Mouse (Mus musculus) kidney, postnatal 0 days (tissue): Measurements from ENCODE around the gene St3gal6. TPM values are rescaled to one million over a fixed set of nuclear protein-coding genes. Genes with fewer than 3 reads are reported as not detected.

Source experiments
- ATAC-seq: fragments of 200-750 bp; cut with Nextera tagmentation; replicated peaks from 2 replicates; pipeline ENCODE4 v1.8.0; 2017; ENCODE audit warnings: low read depth, moderate number of reproducible peaks, moderate TSS enrichment, moderate library complexity; ENCODE audit not compliant: low FRiP score
- DNase-seq: peaks from one replicate; pipeline ENCODE4 v3.0.0-alpha.2; 2016; ENCODE audit warnings: low spot score
- H3K27ac ChIP-seq: fragments of 300-500 bp; sonication (generic); 2 replicates; pipeline ENCODE4 v1.5.1; 2014; ENCODE audit warnings: mild to moderate bottlenecking
- H3K27me3 ChIP-seq: fragments of 300-500 bp; sonication (generic); 2 replicates; pipeline ENCODE4 v1.6.1; 2014; ENCODE audit warnings: low read length, mixed read lengths; ENCODE audit not compliant: insufficient read depth
- H3K36me3 ChIP-seq: fragments of 300-500 bp; sonication (generic); 2 replicates; pipeline ENCODE4 v1.6.1; 2014; ENCODE audit warnings: low read length, mixed read lengths; ENCODE audit not compliant: insufficient read depth
- H3K4me1 ChIP-seq: fragments of 300-500 bp; sonication (generic); replicated peaks from 2 replicates; pipeline ENCODE4 v1.6.1; 2014; ENCODE audit warnings: antibody characterized with exemption, low read length, mixed read lengths; ENCODE audit not compliant: insufficient read depth
- H3K4me2 ChIP-seq: fragments of 300-500 bp; sonication (generic); 2 replicates; pipeline ENCODE4 v1.6.1; 2014; ENCODE audit warnings: mild to moderate bottlenecking, low read length, moderate library complexity, mixed read lengths
- H3K4me3 ChIP-seq: fragments of 300-500 bp; sonication (generic); replicated peaks from 2 replicates; pipeline ENCODE4 v1.5.1; 2014; ENCODE audit warnings: low read depth, low read length
- H3K9ac ChIP-seq: fragments of 300-500 bp; sonication (generic); 2 replicates; pipeline ENCODE4 v1.6.1; 2014; ENCODE audit warnings: low read depth, low read length
- H3K9me3 ChIP-seq: fragments of 300-500 bp; sonication (generic); replicated peaks from 2 replicates; pipeline ENCODE4 v1.6.1; 2016; ENCODE audit warnings: low read length, inconsistent platforms, mixed read lengths
- CTCF ChIP-seq: IDR thresholded peaks from 2 replicates; pipeline ENCODE4 v1.5.1; 2016; ENCODE audit warnings: antibody characterized with exemption, low read depth, mild to moderate bottlenecking, moderate library complexity
- WGBS: fragments of 180-500 bp; shearing (Covaris S2); extraction: QIAGEN DNeasy Blood & Tissue Kit; methylation state at CpG from one replicate; pipeline ENCODE4 v1.1.7; 2014; 5-methylcytosine and 5-hydroxymethylcytosine counted together
- polyA plus RNA-seq: library from polyadenylated mRNA; unstranded; fragments of >200 nt; fragmentation: Nextera tagmentation; extraction: Ambion mirVana; gene quantifications from 2 replicates; pipeline ENCODE4 v1.2.1, GENCODE M21; 2015

The St3gal6 gene
- polyA plus RNA-seq, 1 experiment from 2014 or later, result 93.8 TPM

DNA sequence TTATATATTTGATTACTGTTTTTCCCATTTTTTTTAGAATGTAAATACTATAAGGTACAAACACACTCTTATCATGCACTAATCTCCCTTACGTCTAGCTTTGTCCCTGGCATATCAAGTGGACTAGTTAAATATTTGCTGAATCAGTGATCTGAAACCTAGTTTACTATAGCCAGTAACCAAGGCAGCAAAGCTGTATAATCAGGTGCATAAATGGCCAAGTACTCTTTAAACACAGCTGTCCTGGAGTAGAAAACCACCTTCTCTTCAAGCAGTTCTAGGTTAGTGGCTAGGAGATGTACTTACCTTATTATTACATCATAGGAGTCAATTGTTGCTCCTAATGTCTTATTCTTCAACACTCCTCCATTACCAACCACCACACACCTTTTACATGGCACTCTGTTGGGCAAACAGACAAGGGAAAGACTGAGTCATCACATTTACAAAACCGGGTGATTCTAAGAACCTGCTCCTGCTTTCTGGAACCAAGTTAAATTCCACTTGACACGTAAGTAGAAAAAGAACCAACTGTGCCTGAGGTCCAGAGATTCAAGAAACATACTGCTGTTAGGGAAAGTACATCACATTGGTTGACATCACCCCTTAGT, 48.4 kb downstream of the St3gal6 start:
- DNase-seq, result no peak
- Histone ChIP-seq H3K4me1 (peaks cover 11% of the 10 kb centered on the region; the same call in 1 of the 2 replicates), H3K9me3 (no peaks in the 10 kb centered on the region), H3K27me3 (no peaks in the 10 kb centered on the region), H3K27ac (peak overlapping the region; percentile 86; the same call in 1 of the 2 replicates), H3K9ac (no peak overlapping the region), H3K36me3 (peaks cover 26% of the 10 kb centered on the region; the same call in 1 of the 2 replicates), H3K4me3 (no peak overlapping the region), H3K4me2 (no peak overlapping the region)
- WGBS, result 62% methylated on average over 3 of the region's 3 CpGs
- ATAC-seq, result peak; percentile 66
- TF ChIP-seq CTCF, result no peak

GRCm38 (mm10) chr16:58474875-58475274, 49.2 kb downstream of the St3gal6 start:
- Histone ChIP-seq H3K9me3 (no peaks in the 10 kb centered on the region), H3K9ac (no peak overlapping the region), H3K36me3 (peaks cover 29% of the 10 kb centered on the region), H3K4me1 (peaks cover 11% of the 10 kb centered on the region; the same call in 1 of the 2 replicates), H3K4me2 (no peak overlapping the region), H3K4me3 (no peak overlapping the region), H3K27ac (peak overlapping the region; percentile 72), H3K27me3 (no peaks in the 10 kb centered on the region)
- 57% methylated on average over 3 of the region's 3 CpGs for WGBS
- TF ChIP-seq CTCF, result no peak
- ATAC-seq (no peak), DNase-seq (no peak)

DNA sequence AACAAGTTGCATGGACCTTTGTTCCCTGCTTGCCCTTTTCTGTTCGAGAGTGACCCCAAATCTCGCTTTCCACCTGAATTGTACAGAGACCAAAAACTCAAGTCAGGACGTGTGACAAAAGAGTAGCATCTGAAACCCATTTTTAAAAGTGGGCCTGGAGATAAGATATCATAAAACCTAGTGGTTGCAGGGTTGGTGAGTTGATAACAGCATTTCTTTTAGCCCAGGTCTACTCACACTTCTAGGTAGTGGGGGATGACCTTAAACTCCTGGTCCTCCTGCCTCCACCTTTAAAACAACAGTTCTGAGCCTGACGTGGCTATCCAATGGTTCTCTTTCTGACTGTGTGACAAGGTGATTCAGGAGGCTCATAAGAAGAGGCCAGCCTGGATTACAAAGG, 53.2 kb downstream of the St3gal6 start:
- ATAC-seq (no peak), DNase-seq (no peak)
- Histone ChIP-seq H3K27ac (no peak overlapping the region), H3K36me3 (peaks cover 38% of the 10 kb centered on the region), H3K4me1 (peaks cover 4% of the 10 kb centered on the region; the same call in 1 of the 2 replicates), H3K4me2 (no peak overlapping the region), H3K4me3 (no peak overlapping the region), H3K27me3 (no peaks in the 10 kb centered on the region), H3K9ac (no peak overlapping the region), H3K9me3 (no peaks in the 10 kb centered on the region)
- TF ChIP-seq CTCF, result no peak
- WGBS, result 82% methylated on average over 4 of the region's 4 CpGs

GRCm38 (mm10) chr16:58470061-58470460, 54.0 kb downstream of the St3gal6 start:
- no peaks in the 10 kb centered on the region for H3K4me1 ChIP-seq
- no peak overlapping the region for H3K4me3 ChIP-seq
- no peaks in the 10 kb centered on the region for H3K27me3 ChIP-seq
- peaks cover 40% of the 10 kb centered on the region for H3K36me3 ChIP-seq
- ATAC-seq, result no peak
- no peak for DNase-seq
- no peak overlapping the region for H3K4me2 ChIP-seq
- H3K9ac ChIP-seq, result no peak overlapping the region
- H3K9me3 ChIP-seq, result no peaks in the 10 kb centered on the region
- TF ChIP-seq CTCF, result no peak
- no peak overlapping the region for H3K27ac ChIP-seq
- 87% methylated on average over 8 of the region's 8 CpGs for WGBS

DNA sequence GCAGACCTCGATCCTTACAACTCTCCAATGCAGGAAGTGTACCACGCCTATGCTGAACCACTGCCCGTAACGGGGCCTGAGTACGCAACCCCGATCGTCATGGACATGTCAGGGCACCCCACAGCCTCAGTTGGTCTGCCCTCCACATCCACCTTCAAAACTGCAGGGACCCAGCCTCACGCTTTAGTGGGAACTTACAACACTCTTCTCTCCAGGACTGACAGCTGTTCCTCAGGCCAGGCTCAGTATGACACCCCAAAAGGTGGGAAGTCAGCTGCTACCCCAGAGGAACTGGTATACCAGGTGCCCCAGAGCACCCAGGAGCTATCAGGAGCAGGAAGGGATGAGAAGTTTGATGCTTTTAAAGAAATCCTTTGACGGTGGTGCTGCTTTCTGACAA, 58.6 kb downstream of the St3gal6 start:
- no peak for TF ChIP-seq CTCF
- DNase-seq (no peak), ATAC-seq (no peak)
- 85% methylated on average over 9 of the region's 9 CpGs for WGBS
- H3K27me3 ChIP-seq, result no peaks in the 10 kb centered on the region
- no peak overlapping the region for H3K4me3 ChIP-seq
- no peaks in the 10 kb centered on the region for H3K9me3 ChIP-seq
- H3K4me1 ChIP-seq, result no peaks in the 10 kb centered on the region
- H3K4me2 ChIP-seq, result no peak overlapping the region
- H3K27ac ChIP-seq, result no peak overlapping the region
- H3K9ac ChIP-seq, result no peak overlapping the region
- peaks cover 28% of the 10 kb centered on the region for H3K36me3 ChIP-seq

GRCm38 (mm10) chr16:58464051-58464450, 60.0 kb downstream of the St3gal6 start:
- peak; percentile 33; the same call in 1 of the 2 replicates for ATAC-seq
- Histone ChIP-seq H3K27me3 (no peaks in the 10 kb centered on the region), H3K4me2 (no peak overlapping the region), H3K9ac (no peak overlapping the region), H3K36me3 (peaks cover 23% of the 10 kb centered on the region; the same call in 1 of the 2 replicates), H3K4me1 (no peaks in the 10 kb centered on the region), H3K4me3 (no peak overlapping the region), H3K9me3 (no peaks in the 10 kb centered on the region), H3K27ac (peak overlapping the region; percentile 25; the same call in 1 of the 2 replicates)
- peak; percentile 66 for TF ChIP-seq CTCF
- WGBS, result 74% methylated on average over 14 of the region's 14 CpGs
- no peak for DNase-seq
